Mouse (Mus musculus): ENCODE data around the gene Mia. TPM values are rescaled to one million over a fixed set of nuclear protein-coding genes. Genes with fewer than 3 reads are reported as not detected.

The Mia gene
- 1 to 10 TPM in 1 of 2 experiments, under 1 TPM in 1; 0.70 to 1.4 TPM for total RNA-seq (2021)
- long read RNA-seq, experiment 1, result 0 reads
- long read RNA-seq, experiment 2, result 0 reads

- no peak for DNase-seq (ENCODE audit: low spot score in 2 of 2)
These were observed at the start of gene Mia, which contains the start of gene Gm21983 for GRCm38 (mm10) chr7:27180837-27181695. Gene Mia (minus strand): TSS chr7:27181157. Gene Gm21983 (minus strand): TSS chr7:27181086.

- no peak for DNase-seq (ENCODE audit: low spot score in 2 of 2)
These were observed 47.9 kb upstream of the Mia start for GRCm38 (mm10) chr7:27228865-27229264.

DNA sequence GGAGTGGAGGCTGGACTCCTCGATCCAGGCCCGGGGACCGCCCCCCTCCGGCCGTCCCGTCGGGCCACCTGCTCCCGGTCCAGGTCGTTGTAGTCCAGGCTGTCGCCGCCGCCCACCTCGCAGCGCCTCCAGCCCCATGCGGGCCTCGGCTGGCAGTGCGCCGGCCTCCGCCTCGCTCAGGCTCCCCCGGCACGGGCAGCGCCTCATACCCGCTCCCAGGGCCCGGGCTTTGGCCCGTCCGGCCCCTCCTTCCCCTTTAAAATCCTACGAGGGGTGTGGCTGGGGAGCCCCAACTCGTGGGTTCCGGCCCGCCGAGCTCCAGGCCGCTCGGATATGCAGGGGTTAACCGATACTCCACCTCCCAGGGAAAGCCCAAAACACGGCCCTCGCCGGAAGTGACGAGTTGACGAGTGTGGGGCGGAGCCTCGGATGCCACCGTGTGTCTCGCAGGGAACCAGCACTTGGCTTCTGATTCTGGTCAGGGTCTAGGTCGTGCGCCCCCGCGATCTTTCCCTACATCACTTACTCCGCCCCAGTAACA, 47.4 kb upstream of the Mia start, which contains the start of gene Itpkc:
Gene Itpkc, minus strand, starts transcription at position 381 of the 541 bp plus-strand sequence.
- peak; percentile 84 to 91 for DNase-seq (ENCODE audit: low spot score in 2 of 2)

DNA sequence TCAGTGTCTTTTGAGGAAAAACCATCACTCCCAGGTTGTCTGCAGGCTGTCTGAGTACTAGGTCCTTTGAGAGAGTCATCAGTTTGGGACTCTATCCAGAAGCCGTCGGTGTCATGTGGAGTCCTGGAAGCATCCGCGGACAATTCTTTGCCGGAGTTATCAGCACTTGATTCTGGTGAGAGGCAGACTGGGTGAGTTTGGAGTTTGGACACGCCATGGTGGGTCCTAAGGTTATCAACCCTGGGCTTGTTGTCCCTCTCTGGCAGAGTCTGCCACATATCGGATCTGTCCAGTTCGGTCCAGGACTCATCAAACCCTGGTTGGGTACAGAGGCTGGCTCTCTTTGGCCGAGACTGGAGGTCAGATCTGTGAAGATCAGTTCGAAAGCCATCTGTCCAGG, 46.7 kb upstream of the Mia start:
- no peak for DNase-seq (ENCODE audit: low spot score in 2 of 2)

DNA sequence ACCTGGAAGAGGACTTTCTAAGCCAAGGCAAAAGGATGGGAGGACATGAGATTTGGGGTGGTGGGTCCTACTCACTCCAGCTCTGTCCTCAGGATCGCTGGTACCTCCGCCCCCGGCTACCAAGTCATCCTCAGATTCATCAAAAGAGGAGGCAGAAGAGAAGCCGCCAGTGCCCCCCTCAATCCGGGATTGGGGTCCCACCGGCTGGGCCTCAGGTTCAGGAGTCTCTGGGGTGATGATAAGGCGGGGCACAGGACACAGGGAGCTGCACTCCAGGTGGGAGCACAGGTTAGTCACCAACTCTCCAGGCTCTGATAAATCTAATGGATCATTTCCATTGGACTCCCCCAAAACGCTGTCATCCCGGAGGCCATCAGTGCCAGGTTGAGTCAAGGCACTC, 46.3 kb upstream of the Mia start:
- no peak for DNase-seq (ENCODE audit: low spot score in 2 of 2)

DNA sequence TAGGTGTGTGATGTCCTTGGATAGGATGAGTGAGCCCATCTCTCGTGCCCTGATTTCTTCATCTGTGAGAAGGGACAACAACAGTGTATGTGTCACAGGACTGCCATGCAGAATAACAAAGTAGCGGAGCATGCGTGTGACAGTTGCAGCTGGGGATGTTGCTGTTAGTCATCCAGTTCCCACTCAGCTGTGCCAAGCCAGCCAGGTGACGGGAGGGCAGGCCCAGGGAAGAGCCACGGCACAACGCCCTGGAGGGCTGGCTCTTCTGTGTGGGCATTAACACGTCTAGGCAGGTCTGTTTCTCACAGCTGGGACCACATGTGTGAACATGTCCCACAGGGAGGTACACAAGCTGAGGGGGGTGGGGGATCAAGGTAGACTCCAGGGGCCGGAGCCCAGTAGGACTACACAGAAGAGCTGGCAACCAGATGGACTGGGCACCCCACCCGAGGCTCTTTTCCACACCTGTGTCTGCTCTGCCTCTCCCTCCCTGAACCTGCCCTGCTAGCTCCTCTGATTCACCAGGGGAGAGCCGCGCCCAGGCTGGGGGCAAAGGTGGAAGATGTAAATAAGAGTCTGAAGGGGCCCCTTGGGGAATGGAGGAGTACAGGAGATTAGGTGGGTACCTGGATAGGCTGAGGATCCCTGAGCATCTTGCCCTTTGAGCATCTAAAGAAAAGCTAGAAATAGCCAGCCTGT, 44.1 kb upstream of the Mia start:
- peak; percentile 54 for DNase-seq (ENCODE audit: low spot score in 2 of 2)

GRCm38 (mm10) chr7:27222538-27222937, 41.6 kb upstream of the Mia start:
- DNase-seq (ENCODE audit: low spot score in 2 of 2), result no peak

DNA sequence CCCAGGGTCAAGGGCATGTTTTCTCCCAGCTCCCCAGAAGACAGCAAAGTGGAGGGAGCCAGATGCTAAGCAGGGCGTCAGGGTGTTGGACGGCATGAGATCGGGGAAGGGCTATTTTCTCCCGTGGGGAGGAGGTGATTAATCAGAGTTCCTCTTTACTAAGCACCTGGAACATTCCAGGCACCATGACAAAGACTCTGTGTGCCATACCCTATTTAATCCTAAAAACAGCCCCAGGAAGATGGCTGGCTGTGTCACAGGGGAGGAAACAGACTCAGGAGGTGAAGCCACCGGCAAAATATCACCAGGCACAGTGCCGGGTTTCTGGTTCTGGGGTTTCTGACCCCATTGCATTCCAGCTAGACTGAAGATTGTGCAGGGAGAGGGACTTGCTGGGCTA, 41.0 kb upstream of the Mia start:
- DNase-seq (ENCODE audit: low spot score in 2 of 2), result no peak

DNA sequence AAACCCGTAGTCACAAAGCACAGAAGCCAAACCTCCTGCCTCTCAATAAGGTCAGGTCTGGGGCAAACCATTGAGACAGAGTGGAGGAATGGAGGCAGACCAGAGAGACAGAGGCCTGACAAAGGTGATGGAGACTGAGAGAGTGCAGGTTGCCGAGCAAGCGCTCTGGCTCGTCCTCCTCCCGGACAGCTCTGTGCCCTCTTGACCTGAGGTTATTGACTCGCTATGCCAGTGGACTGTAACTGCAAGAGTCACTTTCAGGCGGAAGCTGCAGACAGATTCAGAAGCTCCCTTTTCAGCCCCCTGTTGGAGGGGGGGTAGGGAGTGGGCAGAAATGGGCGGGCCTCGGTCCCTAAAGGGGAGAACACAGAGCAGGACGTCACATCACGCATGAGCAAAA, 39.0 kb upstream of the Mia start:
- no peak for DNase-seq (ENCODE audit: low spot score in 2 of 2)

GRCm38 (mm10) chr7:27218586-27218985, 37.6 kb upstream of the Mia start:
- DNase-seq (ENCODE audit: low spot score in 2 of 2), result no peak

DNA sequence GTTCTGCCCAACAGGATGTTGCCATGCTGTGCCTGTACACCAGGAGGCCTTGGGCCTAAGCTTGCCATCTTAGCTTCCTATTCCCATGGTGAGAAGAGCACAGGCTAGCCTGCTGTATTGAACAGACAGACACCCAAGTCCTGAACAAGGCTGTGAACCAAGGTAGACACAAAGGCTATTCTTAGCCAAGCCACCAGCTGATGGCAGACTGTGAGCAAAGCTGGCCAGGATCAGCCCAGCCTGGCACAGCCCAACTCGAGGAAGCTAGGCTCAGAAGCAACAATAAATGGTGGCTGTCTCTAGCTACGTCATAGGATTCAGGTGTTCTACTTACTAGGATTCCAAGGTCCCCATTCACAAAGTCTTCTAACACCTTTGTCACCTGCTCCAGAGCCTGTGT, 31.7 kb upstream of the Mia start:
- no peak for DNase-seq (ENCODE audit: low spot score in 2 of 2)

DNA sequence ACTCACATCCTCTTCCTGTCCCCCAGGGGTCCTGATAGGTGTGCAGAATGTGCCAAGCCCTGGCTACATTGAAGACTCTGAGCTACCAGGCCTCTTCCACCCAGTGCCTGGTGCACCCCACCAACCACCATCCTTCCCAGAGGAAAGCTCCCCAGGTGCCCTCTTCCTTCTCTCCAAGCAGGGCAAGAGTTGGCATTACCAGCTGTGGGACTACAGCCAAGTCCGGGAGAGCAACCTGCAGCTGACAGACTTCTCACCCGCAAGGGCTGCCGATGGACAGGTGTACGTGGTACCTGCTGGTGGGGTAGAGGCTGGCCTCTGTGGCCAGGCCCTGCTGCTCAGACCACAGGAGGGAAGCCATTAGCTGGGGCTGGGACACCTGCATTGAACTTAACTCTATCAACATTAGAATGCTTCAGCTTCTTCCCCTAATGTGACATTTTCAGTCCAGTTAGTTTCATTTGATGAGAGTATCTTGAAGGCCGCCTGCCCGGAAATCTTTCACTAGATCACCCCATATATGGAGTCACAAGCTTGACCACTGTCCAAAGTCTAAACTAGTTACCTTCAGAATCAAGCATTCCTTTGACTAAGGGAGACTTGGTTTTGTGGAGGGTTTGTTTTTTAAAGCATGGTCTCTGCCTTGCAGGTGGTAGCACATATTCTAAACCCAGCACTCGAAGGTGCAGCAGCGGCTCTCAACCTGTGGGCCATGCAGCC, 22.9 kb upstream of the Mia start:
- DNase-seq (ENCODE audit: low spot score in 2 of 2), result no peak

GRCm38 (mm10) chr7:27198779-27199178, 17.8 kb upstream of the Mia start:
- DNase-seq (ENCODE audit: low spot score in 2 of 2), result no peak

GRCm38 (mm10) chr7:27198355-27198754, 17.4 kb upstream of the Mia start:
- DNase-seq (ENCODE audit: low spot score in 2 of 2), result no peak

DNA sequence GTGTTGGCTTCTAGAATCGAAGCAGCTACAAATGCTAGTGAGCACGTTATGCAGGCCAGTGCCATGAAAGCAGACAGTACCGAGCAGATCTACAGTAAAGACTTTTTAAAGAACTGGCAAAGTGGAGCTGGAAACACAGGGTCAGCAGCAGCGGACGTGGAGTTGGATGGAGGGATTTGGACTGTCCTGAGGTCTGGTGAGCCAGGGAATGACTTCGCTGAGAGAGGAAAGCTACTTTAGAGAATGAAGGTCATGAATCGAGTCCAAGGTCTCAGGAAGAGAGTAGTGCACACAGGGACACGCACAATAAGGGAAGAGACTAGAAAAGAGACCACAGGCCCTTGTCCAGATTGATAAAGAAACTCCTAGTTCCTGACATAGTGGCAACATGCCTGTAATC, 16.7 kb upstream of the Mia start:
- no peak for DNase-seq (ENCODE audit: low spot score in 2 of 2)

DNA sequence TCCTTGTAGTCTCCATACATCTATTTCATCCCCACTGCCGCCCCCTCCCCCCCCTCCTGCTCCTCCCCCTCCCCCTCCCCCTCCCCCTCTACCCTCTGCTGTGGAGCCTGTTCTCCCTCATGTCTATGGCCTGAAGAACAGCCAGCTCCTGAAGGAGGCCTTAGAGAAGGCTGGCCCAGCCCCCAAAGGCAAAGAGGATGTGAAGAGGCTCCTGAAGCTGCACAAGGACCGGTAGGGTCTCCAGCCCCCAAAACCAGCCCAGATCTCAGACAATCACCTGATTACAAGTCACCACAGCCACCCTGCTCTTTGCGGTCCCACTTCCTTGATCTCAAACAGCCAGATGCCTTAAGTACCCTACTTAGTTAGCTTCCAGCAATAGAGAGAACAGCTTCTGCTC, 16.2 kb upstream of the Mia start:
- no peak for DNase-seq (ENCODE audit: low spot score in 2 of 2)

GRCm38 (mm10) chr7:27195681-27196611, 15.0 kb upstream of the Mia start, which contains the start of the genes BC024978 and Snrpa:
Gene BC024978 (plus strand): TSS chr7:27195781.
Gene Snrpa (minus strand): TSS chr7:27196271.
- DNase-seq (ENCODE audit: low spot score in 2 of 2), result peak; percentile 96 to 97

- DNase-seq (ENCODE audit: low spot score in 2 of 2), result no peak
These were observed 12.8 kb upstream of the Mia start for GRCm38 (mm10) chr7:27193731-27194130.

- no peak for DNase-seq (ENCODE audit: low spot score in 2 of 2)
These were observed 11.5 kb upstream of the Mia start for GRCm38 (mm10) chr7:27192434-27192833.

Data from left cerebral cortex, adult 18-20 months (tissue).